Mouse (Mus musculus) right cerebral cortex, postnatal 25 days (tissue): Measurements from ENCODE around the gene Hic1.
"Not testable (repeated sequence)": the region's sequence is repeated elsewhere in the genome, so short reads cannot be mapped to it uniquely, and the experiment has no call there.

ENCODE experiments used
- DNase-seq: peaks from one replicate; pipeline ENCODE4 v3.0.0; 2022

The Hic1 gene

DNA sequence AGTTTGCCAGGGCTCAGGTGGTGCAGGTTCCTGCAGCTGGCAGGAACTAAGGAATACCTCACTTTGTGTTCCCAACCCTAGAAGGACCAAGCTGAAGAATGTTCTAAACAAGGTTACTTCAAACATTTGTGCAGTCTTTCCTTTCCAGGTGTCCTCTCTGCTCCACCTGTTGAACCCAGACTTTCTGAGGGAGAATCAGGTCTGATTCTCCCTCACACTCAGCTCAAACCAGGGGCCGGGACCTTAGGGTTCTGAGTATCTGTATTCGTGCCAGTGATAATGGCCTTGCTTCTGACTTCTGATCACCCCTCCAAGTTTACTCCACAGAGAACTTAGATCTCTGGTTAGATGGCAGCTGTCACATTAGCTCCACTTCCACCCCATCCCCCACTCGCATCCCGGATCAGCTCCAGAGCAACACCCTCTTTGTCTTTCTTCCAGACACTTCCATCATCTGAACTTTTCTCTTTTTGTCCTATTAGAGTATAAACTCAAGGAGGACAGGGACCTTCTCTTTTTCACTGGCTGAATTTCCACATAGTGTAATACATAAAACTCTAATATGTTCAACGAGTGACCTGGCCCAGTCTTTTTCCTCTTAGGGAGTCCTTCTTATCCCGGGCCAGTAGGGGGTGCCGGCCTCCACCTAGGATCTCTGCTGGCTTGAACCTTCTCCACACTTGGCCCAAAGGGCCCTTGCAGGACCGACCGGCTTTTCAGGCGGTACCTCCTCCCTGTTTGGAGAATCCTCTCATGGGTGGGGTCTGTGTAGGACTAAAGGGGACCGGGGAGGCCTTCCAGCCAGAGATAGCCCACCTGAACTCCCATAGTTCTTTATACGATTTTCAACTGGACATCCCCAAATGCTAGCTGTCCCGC lies 23.3 kb upstream of the Hic1 start:
- DNase-seq = peak; percentile 65

DNA sequence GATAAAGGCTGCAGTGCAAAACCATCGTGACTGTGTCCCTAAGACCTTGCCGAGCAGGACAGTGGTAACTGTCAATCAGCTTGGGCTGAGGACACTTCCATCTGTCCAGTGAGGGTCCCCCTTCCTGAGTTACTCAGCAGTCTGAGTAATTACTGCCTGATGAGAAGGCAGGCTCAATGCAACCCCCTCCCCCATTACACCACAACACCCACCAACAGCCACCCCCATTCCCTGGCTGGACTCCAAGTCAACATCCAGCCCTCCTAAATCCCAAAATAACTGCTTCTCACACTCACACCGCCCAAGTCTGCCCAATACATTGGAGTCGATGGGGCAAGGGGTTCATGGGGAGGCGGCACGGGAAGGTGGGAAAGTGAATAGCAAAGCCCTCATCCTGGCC lies 22.5 kb upstream of the Hic1 start:
- no peak for DNase-seq

DNA sequence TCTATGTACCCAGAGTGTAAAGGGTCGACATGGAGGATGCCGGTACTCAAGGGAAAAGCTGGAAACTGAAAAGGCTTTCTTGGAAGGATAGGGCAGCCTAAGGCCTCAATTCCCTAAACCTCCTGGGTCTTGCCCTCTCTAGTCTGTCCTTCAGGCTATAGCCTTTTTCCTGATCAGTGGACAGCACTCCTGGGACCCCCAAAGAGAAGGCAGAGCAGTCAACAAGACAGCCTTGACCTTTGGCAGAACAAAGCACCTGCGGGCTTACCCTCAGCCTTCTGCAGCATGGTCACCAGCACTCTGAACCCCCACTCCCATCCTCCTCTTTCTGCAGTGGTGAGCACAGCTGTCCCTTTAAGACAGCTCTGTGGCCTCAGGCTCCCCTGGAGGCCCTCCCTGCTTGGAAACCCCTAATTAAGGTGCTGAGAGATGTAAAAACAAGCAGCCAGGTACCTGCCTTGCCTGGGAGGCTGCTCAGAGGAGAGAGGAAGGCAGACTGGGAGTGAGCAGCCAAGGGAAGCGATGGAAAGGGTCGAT lies 21.7 kb upstream of the Hic1 start, which contains the start of gene Dph1:
Dph1 (minus strand) TSS at position 337 of the 537 bp plus-strand sequence.
- DNase-seq = no peak

DNA sequence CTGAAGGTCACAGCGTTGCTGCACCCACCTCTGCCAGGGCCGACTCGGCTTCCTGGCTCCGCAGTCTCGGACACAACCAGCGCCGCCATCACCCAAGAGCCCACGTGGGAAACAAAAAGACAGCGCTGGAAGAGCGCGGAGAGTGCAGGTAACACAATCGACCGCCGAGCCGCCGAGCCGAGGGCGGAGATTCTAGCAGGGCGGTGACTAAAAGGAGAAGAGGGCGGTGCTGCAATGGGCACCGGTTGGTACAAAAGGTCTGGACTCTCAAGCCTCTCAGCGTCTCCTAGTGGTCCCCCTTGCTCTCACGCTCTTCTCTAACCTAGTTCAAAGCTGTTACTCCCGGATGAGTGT lies 21.0 kb upstream of the Hic1 start:
- peak; percentile 81 for DNase-seq

DNA sequence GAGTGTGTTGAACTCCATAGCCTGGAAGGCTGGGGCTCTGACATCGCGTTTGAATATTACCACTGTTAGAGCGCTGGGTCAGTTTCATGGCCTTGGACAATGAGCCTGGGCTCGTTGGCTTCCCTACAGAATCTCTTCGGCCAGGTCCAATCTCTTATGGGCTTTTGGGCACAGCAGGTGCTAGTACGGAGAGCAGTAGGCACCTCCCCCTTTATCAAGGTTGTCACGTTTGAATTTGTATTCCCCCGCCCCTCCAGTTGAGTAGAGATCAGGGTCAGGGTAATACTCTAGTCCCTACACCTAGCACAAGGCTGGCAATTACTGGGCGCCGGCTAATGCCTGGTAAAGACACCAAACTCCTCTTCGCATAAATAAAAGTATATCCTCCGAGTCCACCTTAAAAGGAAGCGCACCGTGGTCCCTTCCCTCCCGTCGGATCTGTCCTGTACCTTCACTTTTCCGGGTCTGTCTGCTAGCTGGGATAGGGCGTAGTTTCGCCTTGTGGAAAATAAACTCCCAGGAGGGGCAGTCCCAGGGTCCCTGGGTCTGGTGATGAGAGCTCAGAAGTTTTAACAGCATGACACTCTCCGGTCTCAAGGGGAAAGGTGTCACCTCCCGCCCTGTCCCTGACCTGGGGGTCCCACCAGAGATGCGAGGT lies 20.5 kb upstream of the Hic1 start:
- no peak for DNase-seq

DNA sequence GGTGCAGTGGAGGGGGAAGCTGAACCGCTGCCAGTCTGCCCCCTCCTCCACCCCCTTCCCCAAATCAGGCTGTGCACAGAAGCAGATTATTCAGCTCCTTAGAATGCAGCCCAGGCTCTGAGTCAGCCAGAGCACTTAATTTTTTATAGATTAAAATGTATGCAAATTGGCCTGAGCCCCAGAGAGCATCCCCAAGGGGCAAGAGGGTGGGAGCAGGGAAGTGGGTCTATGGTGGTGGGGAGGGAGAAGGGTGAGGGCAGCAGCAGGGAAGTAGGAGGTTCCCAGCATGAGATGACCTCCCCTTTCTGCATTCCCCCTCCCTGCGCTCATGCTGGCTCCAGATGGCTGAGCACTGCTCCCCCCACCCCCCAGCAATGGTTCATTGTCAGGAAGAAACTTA lies 15.7 kb upstream of the Hic1 start:
- no peak for DNase-seq

DNA sequence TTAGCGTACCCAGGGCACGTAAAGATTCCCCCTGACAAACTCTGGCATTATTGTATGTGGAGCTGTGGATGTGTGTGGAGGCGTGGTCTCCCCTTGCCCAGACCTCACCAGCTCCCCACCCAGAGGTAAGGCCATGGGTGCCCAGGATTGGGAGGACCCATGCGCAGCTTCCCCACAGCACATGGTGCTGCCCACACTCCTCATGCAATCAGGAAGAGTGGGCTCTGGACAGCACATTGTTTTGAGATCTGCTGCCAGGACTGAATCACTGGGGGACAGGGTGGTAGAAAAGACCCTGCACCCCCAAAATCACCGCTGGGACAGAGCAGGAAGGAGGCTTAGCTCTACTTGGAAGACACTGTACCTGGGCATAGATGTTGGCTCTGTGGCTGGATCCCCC lies 15.3 kb upstream of the Hic1 start:
- no peak for DNase-seq

DNA sequence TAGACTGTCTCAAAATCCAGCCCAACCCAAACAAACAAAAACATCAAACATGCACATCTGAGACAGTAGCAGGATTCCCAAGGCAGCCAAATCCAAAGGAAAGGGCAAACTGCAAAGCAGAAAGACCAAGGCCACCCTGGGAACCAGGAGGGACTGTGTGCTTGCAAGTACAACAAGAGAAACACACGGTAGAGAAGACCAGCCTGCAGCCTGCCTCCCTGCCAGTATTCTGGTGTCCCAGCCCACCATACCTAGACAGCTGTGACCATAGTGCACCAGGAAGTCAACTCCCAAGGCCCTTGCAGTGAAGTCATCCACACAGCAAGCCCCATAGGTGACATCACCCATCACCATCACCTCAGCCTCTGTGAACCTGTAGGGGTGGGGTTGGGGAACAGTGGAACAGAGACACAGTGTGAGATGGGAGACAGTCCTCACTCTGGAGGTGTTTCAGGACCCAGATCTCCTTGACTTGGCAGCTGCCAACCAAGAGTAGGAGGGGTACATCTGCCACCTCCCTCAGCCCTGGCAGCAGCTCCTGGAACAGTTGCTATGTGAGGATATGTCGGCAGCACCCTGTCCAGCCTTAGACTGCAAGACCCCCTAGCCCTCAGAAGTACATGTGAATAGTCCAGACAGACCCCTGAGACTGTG lies 14.7 kb upstream of the Hic1 start:
- peak; percentile 82 for DNase-seq

DNA sequence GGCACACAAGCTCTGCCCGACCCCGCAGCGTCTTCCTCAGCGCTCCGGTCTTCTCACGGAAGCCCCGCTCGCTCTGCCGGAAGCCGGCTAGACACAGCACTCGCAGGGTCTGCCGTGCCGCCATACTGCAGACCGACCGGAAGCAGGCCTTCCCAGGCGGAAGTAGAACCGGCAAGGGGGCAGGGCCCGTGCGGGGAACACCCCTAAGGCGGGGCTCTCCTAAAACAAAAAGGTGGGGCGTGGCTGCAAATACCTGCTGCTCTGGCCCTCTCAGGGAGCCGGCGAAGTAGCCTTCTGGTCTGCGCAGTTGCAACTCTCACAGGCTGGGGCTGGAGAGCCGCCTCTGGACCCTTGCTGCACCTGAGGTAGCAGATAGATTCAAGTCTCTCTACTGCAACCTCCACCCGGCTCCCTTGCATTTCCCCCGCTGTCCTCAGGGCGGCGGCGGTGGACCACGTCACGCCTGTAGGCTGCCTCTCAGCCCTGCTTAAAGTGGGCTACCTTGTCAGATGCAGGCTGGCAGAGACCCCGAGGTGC lies 9.4 kb upstream of the Hic1 start, which contains the start of gene Ovca2:
Ovca2 (minus strand) TSS at position 164 of the 537 bp plus-strand sequence.
- peak; percentile 91 for DNase-seq

DNA sequence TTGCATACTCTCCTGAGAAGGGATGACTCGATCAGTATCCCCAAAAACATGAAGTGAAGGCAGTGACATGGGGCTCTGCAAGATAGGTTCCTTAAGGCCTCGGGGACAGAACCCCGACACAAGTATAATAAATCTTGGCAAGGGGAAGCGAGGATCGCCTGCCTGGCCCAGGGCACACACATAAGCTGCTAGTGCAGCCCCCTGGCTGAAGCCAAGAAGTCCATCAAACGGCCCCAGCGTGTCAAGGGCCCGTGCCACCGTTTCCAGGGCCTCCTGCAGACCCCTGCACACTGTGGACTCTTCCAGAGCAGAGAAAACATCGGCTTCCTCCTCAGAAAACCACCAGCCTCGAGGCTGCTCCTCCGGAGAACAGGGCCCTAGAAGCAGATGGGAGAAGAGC lies 8.7 kb upstream of the Hic1 start:
- DNase-seq = no peak

DNA sequence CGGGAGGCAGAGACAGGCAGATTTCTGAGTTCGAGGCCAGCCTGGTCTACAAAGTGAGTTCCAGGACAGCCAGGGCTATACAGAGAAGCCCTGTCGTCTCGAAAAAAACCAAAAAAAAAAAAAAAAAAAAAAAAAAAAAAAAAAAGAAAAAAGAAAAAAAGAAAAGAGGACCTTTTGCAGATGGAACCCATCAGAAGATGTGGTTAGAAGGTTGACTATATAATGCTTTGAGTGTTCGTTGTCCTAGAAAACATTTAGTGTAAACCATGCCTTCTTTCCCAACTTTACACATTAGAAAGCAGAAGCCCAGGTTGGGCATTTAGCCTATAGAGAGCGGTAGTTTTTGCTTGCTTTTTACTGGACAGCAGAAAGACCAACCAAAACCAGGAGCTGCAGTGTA lies 5.3 kb upstream of the Hic1 start:
- not testable (repeated sequence) for DNase-seq

DNA sequence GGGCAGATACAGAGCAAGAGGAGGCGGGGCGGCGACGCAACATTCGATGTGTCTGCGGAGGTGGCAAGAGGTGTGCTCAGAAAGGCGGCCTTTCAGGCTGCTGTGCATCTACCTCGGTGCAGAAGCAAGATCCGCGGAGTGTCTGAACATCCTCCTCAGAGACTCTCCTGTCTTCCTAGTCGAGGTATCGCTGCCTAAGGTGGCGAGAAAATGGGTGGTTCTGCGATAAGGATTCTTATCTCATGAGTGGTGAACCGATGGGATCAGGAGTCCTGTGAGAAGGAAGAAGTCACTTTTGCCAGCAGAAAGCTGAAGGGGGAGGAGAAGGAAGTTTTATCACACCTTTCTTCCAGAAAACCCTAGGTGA lies 4.5 kb upstream of the Hic1 start:
- no peak for DNase-seq

DNA sequence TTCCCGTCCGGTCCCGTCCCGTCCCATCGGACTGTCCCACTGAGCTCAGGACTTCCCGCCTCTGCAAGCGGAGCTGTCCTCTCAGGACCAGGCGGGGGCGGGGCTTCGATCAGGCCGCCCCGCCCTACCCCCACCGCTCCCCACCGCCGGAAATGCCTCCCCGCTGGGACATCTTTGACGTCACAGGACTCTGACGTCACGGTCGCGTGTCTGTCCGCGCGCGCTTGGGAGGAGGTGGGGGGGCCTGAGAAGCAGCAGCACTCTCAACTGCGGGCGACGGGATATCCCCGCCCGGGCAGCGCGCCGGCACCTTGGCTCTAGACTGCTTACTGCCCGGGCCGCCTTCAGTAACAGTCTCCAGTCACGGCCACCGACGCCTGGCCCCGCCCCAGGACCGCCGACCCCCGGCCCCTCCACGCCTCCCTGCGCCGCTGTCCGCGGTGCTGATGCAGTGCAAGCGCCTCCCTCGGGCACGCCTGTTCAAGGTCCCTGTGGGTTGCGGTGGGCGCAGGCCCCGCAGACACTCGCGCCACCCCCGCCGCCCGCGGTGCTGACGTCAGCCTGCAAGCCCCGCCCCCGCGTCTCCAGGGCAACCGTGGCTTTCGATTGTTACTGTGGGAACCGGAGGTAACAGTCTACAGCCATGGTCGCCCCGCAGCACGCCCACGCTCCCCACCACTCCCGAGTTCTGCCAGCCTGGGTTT lies 3.9 kb upstream of the Hic1 start:
- peak; percentile 93 for DNase-seq

DNA sequence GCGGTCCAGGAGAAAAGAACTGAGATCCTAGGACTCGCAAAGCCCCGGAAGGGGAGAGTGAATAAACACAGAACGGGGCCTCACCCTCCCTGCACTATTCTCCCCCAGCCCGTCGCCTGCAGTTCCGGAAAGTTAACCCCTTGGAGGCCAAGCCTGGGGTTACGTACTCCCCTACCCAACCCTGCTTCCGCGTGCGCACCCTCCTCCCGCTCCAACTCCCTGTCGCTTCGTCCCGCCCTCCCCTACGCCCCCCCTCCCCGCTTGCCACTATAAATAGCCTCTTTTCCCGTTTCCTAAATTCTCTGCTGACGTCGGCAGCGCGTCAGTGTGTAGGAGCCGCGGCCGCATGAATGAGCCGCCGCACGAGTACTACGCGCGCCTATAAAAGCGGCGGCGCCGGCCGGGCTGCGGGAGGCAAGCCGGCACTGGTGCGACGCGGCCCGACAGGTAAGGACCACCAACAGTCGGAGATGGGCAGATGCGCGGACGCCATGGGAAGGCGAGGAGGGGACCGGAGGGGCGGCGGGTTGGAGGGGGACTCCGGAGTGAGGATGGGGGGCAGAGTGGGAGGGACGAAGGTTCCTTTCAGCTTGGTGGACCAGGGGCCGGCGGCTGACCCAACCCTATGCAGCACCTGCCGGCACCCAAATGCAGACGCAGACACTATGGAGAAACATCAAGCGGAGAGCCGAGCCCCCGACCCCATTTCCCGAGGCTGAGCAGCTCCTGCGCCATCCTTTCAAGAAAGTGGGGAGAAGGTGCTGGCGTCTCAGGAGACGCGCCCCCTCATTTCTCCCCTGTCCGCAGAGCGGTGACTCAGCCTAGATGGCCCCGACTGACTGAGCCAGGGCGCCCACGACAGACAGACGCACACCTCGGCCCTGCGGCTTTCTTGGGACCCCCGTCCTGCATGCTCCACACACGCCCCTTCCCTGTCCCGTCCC lies 3.1 kb upstream of the Hic1 start:
- DNase-seq = peak; percentile 82

DNA sequence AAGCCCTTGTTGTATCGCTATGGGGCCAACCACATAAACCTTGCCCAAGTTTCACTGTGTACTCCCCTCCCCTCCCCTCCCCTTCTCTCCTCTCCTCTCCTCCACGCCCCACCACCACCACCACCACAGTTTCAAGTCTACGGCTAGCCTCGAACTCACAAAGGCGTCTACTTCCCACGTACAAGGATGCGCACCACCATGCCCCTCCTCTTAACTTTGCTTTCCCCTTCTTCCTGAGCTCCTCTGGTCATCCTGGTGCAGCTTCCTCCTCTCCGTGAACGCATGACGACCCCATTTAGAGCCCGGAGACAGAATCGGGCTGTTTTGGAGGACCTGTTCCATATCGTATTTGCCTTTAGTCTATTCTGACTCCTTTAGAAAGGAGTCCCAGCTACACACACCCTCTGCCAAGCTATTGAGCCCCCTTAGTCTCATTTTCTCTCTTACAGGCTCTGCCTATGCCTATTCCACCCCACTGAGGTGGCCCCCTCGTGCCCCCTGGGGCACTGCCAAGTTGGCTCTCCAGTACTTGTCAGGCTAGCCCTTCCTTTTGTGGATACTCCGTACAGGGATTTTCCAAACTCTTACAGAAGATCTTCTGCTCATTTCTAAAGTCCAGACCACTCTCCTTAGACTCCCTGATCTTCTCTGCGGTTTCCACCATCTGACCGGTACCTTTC lies 2.0 kb upstream of the Hic1 start:
- no peak for DNase-seq

DNA sequence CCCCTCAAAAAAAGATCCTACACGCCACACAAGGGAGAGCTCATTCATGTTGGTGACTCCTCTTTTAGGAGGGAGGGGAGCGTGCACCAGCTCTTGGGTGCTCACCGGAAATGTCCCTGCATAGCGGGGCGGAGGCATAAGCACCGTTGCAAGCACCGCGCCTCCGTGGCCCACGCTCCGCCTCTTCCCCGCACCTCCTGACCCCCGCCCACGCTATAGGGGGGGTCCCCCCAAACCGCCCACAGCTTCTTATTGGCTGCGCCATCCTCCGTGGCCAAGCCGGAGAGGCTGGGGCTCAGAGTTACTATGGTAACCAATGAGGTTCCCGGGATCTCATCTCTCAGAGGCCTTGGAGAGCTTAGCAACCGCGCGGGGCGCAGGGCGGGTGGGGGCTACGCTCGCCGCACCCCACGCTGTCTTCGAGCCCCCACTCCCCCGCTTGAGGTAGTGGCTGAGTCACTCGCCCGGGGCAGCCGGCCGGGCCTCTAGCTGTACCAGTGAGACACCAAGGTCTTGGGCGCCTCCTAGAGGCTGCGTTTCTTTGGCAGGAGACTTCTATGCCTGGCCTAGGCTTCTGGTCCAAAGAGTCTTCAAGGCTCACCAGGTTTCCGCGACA lies 925 bp upstream of the Hic1 start:
- peak; percentile 88 for DNase-seq

DNA sequence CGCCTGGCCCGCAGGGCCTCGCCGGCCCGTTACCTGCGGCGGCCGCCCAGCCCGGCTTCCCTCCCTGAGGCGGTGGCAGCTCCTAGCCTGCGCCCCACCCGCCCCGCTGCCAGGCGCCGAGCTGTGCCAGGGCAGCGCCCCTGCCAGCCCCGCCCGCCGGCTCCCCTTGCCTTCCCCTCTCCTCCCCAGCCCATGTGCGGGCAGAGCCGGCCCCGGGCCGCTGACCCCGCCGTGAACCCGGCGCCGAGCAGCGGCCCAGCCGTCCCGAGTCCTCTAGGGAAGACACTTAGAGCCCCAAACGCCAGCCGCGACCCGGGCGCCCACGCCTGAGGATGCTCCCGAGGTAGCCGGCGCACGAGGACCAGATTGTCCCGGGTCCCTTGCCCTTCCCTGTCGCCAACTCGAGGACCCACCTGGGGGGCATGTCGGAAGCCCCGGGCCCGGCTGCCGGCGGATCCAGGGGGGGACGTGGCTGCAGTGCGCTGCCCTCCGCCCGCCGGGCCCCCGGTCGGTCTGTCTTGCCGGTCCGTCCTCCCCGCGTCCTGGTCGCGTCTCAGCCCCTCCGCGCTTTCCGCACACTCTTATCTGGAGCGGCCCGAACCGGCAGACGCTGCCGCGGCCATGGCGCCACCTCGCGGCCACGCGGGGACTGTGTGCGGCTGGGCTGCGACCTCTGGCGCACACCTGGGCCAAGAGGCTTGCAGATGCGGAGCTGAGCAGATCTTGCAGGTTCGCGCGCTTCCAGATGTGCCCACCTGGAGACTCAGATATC lies 543 bp downstream of the Hic1 start:
- peak; percentile 77 for DNase-seq

DNA sequence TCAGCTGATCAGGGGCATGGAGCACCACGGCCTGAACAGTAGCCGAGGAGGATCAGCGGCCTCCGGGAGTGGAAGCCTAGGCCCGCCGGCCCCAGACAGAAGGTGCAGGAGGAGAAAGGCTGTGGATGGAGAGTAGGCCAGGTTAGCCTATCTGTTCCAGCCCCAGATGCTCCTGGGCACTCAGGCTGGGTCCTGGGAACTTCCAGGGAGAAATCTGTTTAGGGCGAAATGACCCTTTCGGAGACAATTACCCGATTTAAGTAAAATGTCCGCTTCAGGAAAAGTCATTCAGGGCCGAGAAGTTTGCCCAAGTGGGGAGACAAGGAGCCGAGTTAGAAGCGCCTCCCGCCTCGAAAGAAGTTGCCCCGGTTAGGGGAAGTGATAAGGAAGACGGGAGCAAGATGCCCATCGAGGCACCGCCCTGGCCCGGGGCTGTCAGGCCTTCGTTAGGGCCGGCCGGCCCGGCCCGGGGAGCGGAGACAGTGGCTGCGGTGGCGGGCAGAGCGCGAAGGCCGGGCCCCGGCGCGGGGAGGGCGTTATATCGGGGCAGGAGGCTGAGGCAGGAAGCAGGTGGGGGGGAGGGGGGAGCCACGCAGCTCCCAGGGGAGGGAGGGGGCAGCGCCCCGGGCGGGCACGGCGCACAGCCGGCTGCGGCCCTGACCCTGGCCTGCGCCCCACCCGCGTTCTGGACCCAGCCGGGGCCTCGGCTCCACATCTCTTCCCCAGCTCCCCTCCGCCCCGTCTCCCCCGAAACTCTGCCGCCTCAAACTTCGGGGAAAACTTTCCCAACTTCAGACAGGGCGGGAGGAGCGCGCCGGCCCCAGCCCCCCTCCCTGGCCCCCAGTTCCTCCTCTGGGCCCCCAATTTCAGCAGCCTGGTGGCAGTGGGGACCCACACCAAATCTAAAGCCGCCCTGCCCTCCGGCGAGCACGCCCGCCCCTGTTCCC lies 1.4 kb downstream of the Hic1 start:
- DNase-seq = no peak
